Mouse (Mus musculus) myocyte (in vitro differentiated cells): ENCODE measurements around the gene Nemf.

Experiments
- MAX ChIP-seq: IDR thresholded peaks from one replicate; pipeline ENCODE4 v1.6.1; 2011; ENCODE audit warnings: low read depth, mild to moderate bottlenecking, control low read depth
- MYOD1 ChIP-seq, 3 experiments: IDR thresholded peaks; one replicate each; pipeline ENCODE4 v1.6.1; 2011; ENCODE audit warnings: control low read depth in 2 of 3, low read depth in 2 of 3, mild to moderate bottlenecking in 2 of 3, moderate library complexity in 1 of 3; ENCODE audit not compliant: insufficient read length in 2 of 3, control insufficient read depth in 1 of 3
- MYOG ChIP-seq, 3 experiments: IDR thresholded peaks; one replicate each; pipeline ENCODE4 v1.6.1; 2011; ENCODE audit warnings: control low read depth in 2 of 3, low read depth in 2 of 3, mild to moderate bottlenecking in 2 of 3; ENCODE audit not compliant: insufficient read length in 2 of 3, control insufficient read depth in 1 of 3, insufficient read depth in 1 of 3
- POLR2A ChIP-seq: IDR thresholded peaks from one replicate; pipeline ENCODE4 v1.6.1; 2011; ENCODE audit warnings: low read depth, mild to moderate bottlenecking, control low read depth, moderate library complexity; ENCODE audit not compliant: insufficient read length
- POLR2AphosphoS2 ChIP-seq: IDR thresholded peaks from one replicate; pipeline ENCODE4 v1.6.1; 2011; ENCODE audit warnings: low read depth, control low read depth; ENCODE audit not compliant: insufficient read length
- TCF12 ChIP-seq: IDR thresholded peaks from one replicate; pipeline ENCODE4 v1.6.1; 2011; ENCODE audit warnings: mild to moderate bottlenecking, control low read depth; ENCODE audit not compliant: poor library complexity, insufficient read depth, severe bottlenecking
- TCF3 ChIP-seq: IDR thresholded peaks from one replicate; pipeline ENCODE4 v1.6.1; 2011; ENCODE audit warnings: low read depth, control low read depth; ENCODE audit not compliant: insufficient read length
- USF1 ChIP-seq: IDR thresholded peaks from one replicate; pipeline ENCODE4 v1.6.1; 2011; ENCODE audit warnings: low read depth, mild to moderate bottlenecking, control low read depth, moderate library complexity

DNA sequence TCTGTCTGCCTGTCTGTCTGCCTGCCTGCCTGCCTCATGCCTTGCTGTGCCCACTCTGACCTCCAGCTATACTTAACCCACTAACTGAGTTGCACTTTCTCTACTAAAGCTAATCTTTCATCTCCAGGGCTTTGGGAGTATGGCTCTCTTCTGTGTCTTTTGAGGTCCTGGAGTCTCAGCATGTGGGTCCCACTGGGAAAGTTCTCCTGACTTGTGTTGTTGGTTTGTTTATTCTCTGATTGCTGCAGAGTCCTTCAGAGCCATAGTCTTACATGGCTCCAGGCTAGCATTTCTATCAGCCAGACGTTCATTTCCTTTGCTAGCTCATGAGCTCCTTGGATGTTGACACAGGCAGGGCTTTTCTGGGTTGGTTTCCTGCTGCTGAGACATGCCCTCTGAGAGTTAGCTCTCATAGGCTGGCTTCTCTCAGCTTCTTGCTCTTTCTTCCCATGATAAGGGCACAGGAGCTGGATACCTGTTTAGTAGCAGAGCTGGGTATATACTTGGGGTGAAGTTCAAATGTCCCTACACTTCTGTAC is 77.0 kb downstream of the Nemf start:
- TF ChIP-seq POLR2A (no peak), TCF12 (no peak), MYOG (IDR thresholded peaks at IDR 0.05; ENCODE audit: control insufficient read depth in 1 of 3, insufficient read depth in 1 of 3, insufficient read length in 2 of 3, low read depth in 2 of 3) (no peak), MAX (no peak), MYOD1 (IDR thresholded peaks at IDR 0.05; ENCODE audit: control insufficient read depth in 1 of 3, insufficient read length in 2 of 3, low read depth in 2 of 3) (no peak), USF1 (no peak), POLR2AphosphoS2 (no peak), TCF3 (no peak)
